Mouse (Mus musculus) ZHBTc4 (cell line): ENCODE data around the gene Sirt1.
A peak's percentile ranks its signal among the peaks of the same experiment; 100 is the strongest.

Source experiments
- DNase-seq: peaks from one replicate; pipeline ENCODE4 v3.0.0-alpha.2; 2011; ENCODE audit warnings: low read depth, low spot score

The Sirt1 gene

GRCm38 (mm10) chr10:63336901-63337300 lies 44.6 kb downstream of the Sirt1 start:
- DNase-seq = no peak

GRCm38 (mm10) chr10:63327091-63327490 lies 54.4 kb downstream of the Sirt1 start:
- no peak for DNase-seq

DNA sequence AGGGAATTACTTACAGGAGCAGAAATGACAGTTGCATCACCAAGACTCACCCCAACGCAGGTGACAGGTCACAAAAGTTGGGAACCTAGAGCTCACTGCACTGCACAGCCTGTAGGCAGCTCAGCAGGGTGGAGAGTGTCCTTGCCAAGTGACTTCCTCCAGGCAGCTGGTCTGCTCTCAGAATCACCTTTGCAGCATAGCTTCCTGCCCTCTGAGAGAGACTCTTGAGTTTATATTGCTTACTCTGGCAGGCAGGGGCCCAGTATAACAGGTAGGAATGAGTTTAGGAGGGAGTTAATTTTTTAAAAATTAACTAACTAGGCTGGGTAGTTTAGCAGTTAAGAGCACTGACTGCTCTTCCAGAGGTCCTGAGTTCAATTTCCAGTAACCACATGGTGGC lies 67.8 kb downstream of the Sirt1 start:
- DNase-seq = no peak

GRCm38 (mm10) chr10:63308582-63309366 lies 72.7 kb downstream of the Sirt1 start:
- peak; percentile 94 for DNase-seq

DNA sequence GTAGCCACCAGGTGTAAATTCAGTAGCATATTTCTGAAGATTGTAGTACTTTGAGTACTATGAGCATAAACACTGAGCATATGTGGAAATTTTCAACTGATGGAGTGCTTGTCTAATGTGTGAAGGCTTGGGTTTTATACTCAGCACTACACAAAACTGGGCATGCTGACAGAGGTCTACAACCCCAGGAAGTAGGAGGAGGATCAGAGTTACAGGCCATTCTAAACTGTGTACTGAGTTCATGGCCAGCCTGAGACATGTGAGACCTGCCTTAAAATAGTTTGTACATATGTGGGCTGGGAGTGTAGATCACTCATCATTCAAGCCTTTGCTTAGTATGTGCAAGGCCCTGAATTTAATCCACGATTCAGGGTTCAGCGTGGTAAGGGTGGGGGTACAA lies 79.1 kb downstream of the Sirt1 start:
- DNase-seq = no peak

DNA sequence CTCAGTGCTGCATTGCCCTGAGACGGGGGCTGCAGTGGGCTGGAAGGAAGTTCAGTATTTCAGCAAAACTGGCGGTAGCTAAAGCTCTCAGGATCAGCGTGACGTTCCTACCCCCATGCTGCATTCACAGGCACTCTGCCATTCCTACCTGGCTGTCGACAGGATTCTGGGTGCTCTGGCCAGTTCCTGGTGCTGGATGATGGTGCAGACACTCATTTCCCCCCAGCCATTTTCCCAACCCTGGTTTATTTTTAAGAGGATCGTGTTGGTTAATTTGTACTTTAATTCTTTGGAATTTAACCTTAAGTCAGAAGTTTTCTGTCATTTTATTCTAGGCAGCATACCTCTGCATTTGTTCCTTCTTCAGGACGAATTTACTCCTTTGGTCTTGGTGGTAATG lies 98.7 kb downstream of the Sirt1 start:
- no peak for DNase-seq

DNA sequence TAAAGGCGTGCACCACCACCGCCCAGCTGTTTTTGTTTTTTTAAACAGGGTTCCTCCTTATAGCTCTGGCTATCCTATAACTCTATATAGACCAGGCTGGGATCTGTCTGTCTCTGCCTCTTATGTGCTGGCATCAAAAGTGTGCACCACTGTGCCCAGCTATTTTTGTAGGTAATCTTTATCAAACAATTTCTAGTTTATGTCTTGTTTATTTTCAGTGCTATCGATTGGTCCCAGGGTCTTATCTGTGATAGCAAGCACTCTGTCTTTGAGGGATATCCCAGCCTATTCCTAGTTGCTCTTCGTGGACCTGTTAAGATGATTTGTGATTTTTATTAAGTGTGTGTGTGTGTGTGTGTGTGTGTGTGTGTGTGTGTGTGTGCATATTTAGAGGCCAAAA lies 99.1 kb downstream of the Sirt1 start:
- no peak for DNase-seq

GRCm38 (mm10) chr10:63279851-63280250 lies 101.7 kb downstream of the Sirt1 start:
- no peak for DNase-seq

GRCm38 (mm10) chr10:63277010-63277409 lies 104.5 kb downstream of the Sirt1 start:
- DNase-seq = no peak

GRCm38 (mm10) chr10:63272868-63273267 lies 108.6 kb downstream of the Sirt1 start:
- DNase-seq = peak; percentile 39

DNA sequence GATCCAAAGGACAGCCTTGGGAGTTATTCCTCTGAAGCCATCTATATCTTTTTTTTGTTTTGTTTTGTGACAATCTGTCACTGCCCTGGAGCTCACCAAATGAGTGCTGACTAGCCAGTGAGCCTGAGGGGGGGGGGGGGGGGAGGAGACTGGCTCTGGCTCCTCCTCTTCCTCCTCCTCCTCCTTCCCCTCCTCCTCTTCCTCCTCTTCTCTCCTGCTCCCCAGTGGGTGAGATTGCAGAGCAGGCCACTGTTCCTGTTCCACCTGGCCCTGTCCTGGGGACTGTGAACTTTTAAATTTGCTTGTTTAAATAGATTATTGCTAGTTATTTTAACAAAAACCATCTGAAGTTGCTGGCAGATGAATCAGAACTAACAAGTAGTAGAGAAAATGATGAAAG lies 109.1 kb downstream of the Sirt1 start:
- peak; percentile 18 for DNase-seq
